Mouse (Mus musculus): ENCODE measurements at regions not wholly inside any gene's neighbourhood (a gene's known extent, or its start where the extent isn't known, plus 50 kb on each side); places are given as distances from the start of the nearest gene placed in this dataset.

GRCm38 (mm10) chr12:71489295-71489694, 179.6 kb downstream of the Dact1 start:
- TF ChIP-seq CTCF (IDR thresholded peaks at IDR 0.05; ENCODE audit: borderline replicate concordance, control insufficient read depth, extremely low read depth, insufficient read depth, low read length, poor library complexity) (no peak), POLR2A (IDR thresholded peaks at IDR 0.05; ENCODE audit: control insufficient read depth, extremely low read depth, insufficient read depth, low read length, poor library complexity) (no peak)
